Mouse (Mus musculus) liver (tissue): ENCODE data around the gene Eml3.

Experiments used
- DNase-seq: peaks from one replicate; pipeline ENCODE4 v3.0.0-alpha.2; 2020; ENCODE audit warnings: mixed read lengths

Gene Eml3

GRCm38 (mm10) chr19:8989066-8989566 lies 59.8 kb downstream of the Eml3 start, which contains the start of gene Ahnak:
Gene Ahnak, plus strand, starts transcription at chr19:8989284.
- peak; percentile 74 for DNase-seq

DNA sequence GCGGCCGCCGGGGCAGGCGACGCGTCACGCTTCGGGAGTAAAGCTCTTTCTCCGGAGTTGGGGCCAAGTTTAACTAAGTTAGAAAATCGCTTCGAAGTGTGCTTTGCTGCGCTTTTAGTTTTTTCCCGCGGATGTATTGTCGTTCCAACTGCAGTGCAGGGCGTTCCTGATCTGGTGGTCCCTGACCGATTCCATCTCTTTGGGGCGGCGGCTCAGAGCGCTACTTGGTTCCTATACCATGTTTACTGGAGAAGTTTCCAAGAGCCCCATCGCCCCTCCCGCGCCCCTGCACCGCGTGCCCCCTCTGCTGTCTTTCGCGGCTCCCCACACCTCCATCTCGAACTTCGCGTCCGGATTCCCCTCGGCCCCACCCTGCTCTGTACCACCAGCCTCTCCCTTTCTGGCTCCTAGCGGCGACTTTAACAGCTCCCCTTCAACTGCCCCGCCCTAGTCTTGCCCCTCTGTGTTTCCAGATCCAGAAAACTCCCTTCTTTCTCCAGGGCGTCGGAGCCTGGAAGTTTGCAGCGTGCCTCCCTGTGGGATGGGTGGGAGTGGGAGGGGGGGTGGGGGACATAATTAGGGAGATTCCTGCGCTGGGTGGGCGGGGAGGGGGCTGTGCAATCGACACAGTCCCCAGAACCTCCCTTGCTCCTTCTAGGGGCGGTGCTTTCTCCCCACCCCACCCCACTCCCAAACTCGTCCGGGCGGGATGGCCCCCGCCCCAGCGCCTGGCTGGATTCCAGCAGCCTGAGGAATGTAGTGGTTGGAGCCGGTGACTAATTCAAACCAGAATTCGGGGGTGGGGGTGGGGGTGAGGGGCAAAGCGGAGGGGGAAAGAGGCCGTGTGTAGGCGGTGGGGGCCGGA lies 60.4 kb downstream of the Eml3 start:
- DNase-seq, result peak; percentile 76

DNA sequence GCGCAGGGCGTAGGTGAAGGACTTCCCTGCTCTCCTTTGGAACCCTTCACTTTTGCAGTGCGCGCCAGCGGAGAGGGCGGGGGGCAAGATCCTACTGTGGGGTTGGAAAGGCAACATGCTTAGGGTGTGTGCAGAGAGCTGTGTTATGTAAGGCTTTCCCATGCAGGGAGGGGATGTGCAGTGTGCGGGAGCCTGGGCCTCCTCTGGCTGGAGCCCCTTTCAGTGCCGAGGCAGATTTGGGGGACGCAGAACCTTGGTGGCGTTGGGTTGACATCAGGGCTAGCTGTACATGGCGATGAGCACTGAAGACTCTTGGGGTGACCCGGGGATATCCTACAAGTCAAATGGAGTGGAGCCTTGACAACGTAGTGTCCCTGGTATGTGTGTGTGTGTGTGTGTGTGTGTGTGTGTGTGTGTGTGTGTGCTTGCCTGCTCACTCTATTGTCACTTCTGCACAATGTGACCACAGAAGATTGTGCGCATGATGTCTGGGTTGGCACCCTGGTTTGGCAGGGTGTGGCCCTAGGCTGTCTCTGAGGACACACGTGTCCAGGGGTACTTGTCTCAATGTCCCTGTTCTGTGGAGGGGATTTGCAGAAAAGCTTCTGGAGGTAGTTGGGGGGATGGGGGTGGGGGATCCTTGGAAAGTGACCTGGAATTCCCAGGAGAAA lies 61.2 kb downstream of the Eml3 start:
- DNase-seq, result no peak
